Mouse (Mus musculus): ENCODE measurements at regions not wholly inside any gene's neighbourhood (a gene's known extent, or its start where the extent isn't known, plus 50 kb on each side); places are given as distances from the start of the nearest gene placed in this dataset.
A peak's percentile ranks its signal among the peaks of the same experiment; 100 is the strongest.

GRCm38 (mm10) chr10:96333224-96333623 lies 196.8 kb downstream of the Gm5426 start:
- WGBS = 71% methylated on average over 6 of the region's 6 CpGs
- Histone ChIP-seq H3K4me1 (peaks cover 17% of the 10 kb centered on the region), H3K9me3 (replicated peaks) (no peaks in the 10 kb centered on the region), H3K27ac (peak overlapping the region; percentile 46), H3K27me3 (no peaks in the 10 kb centered on the region), H3K9ac (no peak overlapping the region), H3K4me2 (no peak overlapping the region), H3K36me3 (no peaks in the 10 kb centered on the region), H3K4me3 (replicated peaks) (no peak overlapping the region)
- no peak for ATAC-seq (replicated peaks; ENCODE audit: low FRiP score)

GRCm38 (mm10) chr10:96336271-96336670 lies 199.9 kb downstream of the Gm5426 start:
- no peak overlapping the region for H3K4me3 ChIP-seq (replicated peaks)
- peaks cover 10% of the 10 kb centered on the region; the same call in 1 of the 2 replicates for H3K4me1 ChIP-seq
- no peaks in the 10 kb centered on the region for H3K27me3 ChIP-seq
- WGBS = 82% methylated on average over 3 of the region's 3 CpGs
- no peak for ATAC-seq (replicated peaks; ENCODE audit: low FRiP score)
- H3K9ac ChIP-seq = no peak overlapping the region
- no peaks in the 10 kb centered on the region for H3K9me3 ChIP-seq (replicated peaks)
- H3K4me2 ChIP-seq = no peak overlapping the region
- no peak overlapping the region for H3K27ac ChIP-seq
- H3K36me3 ChIP-seq = no peaks in the 10 kb centered on the region

- Histone ChIP-seq H3K27ac (no peak overlapping the region), H3K4me2 (no peak overlapping the region), H3K9me3 (replicated peaks) (no peaks in the 10 kb centered on the region), H3K27me3 (no peaks in the 10 kb centered on the region), H3K4me3 (replicated peaks) (no peak overlapping the region), H3K4me1 (peaks cover 10% of the 10 kb centered on the region; the same call in 1 of the 2 replicates), H3K9ac (no peak overlapping the region), H3K36me3 (no peaks in the 10 kb centered on the region)
- WGBS = 73% methylated on average over 9 of the region's 9 CpGs
- ATAC-seq (replicated peaks; ENCODE audit: low FRiP score) = no peak
Measured at GRCm38 (mm10) chr10:96337088-96337666, 200.8 kb downstream of the Gm5426 start.

- Histone ChIP-seq H3K4me1 (peaks cover 5% of the 10 kb centered on the region; the same call in 1 of the 2 replicates), H3K36me3 (no peaks in the 10 kb centered on the region), H3K4me2 (no peak overlapping the region), H3K27ac (no peak overlapping the region), H3K4me3 (replicated peaks) (no peak overlapping the region), H3K27me3 (no peaks in the 10 kb centered on the region), H3K9ac (no peak overlapping the region), H3K9me3 (replicated peaks) (no peaks in the 10 kb centered on the region)
- no peak for ATAC-seq (replicated peaks; ENCODE audit: low FRiP score)
- 56% methylated on average over 7 of the region's 7 CpGs for WGBS
Measured at GRCm38 (mm10) chr10:96337797-96338608, 201.6 kb downstream of the Gm5426 start.

- H3K4me1 ChIP-seq = peaks cover 8% of the 10 kb centered on the region; the same call in 1 of the 2 replicates
- no peaks in the 10 kb centered on the region for H3K27me3 ChIP-seq
- no peak for ATAC-seq (replicated peaks; ENCODE audit: low FRiP score)
- no peak overlapping the region for H3K4me2 ChIP-seq
- H3K36me3 ChIP-seq = no peaks in the 10 kb centered on the region
- 73% methylated on average over 2 of the region's 2 CpGs for WGBS
- no peak overlapping the region for H3K27ac ChIP-seq
- no peak overlapping the region for H3K9ac ChIP-seq
- no peak overlapping the region for H3K4me3 ChIP-seq (replicated peaks)
- no peaks in the 10 kb centered on the region for H3K9me3 ChIP-seq (replicated peaks)
Measured at GRCm38 (mm10) chr10:96338609-96338978, 202.2 kb downstream of the Gm5426 start.

GRCm38 (mm10) chr10:96342476-96342875 lies 206.1 kb downstream of the Gm5426 start:
- WGBS = 42% methylated on average over 3 of the region's 3 CpGs
- 0 out of 2 replicates have a peak, but pooled peaks have one; percentile 33 for ATAC-seq (replicated peaks; ENCODE audit: low FRiP score)

GRCm38 (mm10) chr10:96343666-96344065 lies 207.3 kb downstream of the Gm5426 start:
- peaks cover 3% of the 10 kb centered on the region; the same call in 1 of the 2 replicates for H3K4me1 ChIP-seq
- H3K27me3 ChIP-seq = no peaks in the 10 kb centered on the region
- H3K9me3 ChIP-seq (replicated peaks) = no peaks in the 10 kb centered on the region
- H3K27ac ChIP-seq = no peak overlapping the region
- WGBS = 59% methylated on average over 2 of the region's 2 CpGs
- no peak overlapping the region for H3K4me2 ChIP-seq
- H3K36me3 ChIP-seq = no peaks in the 10 kb centered on the region
- ATAC-seq (replicated peaks; ENCODE audit: low FRiP score) = no peak
- no peak overlapping the region for H3K9ac ChIP-seq
- H3K4me3 ChIP-seq (replicated peaks) = no peak overlapping the region

More at GRCm38 (mm10) chr10:96342476-96342875, 206.1 kb downstream of the Gm5426 start:
- Histone ChIP-seq H3K36me3 (no peaks in the 10 kb centered on the region), H3K4me2 (no peak overlapping the region), H3K4me3 (replicated peaks) (no peak overlapping the region), H3K9me3 (replicated peaks) (no peaks in the 10 kb centered on the region), H3K27me3 (no peaks in the 10 kb centered on the region), H3K9ac (no peak overlapping the region), H3K27ac (no peak overlapping the region), H3K4me1 (peaks cover 8% of the 10 kb centered on the region; the same call in 1 of the 2 replicates)

- no peaks in the 10 kb centered on the region for H3K27me3 ChIP-seq
- no peak overlapping the region for H3K9ac ChIP-seq
- H3K36me3 ChIP-seq = no peaks in the 10 kb centered on the region
- no peaks in the 10 kb centered on the region for H3K9me3 ChIP-seq (replicated peaks)
- no peak overlapping the region for H3K4me3 ChIP-seq (replicated peaks)
- no peak overlapping the region for H3K27ac ChIP-seq
- no peak overlapping the region for H3K4me2 ChIP-seq
- WGBS = 70% methylated on average over 4 of the region's 4 CpGs
- H3K4me1 ChIP-seq = no peaks in the 10 kb centered on the region
- ATAC-seq (replicated peaks; ENCODE audit: low FRiP score) = no peak
Measured at GRCm38 (mm10) chr10:96350692-96351091, 214.3 kb downstream of the Gm5426 start.

GRCm38 (mm10) chr10:96351320-96351719 lies 214.9 kb downstream of the Gm5426 start:
- Histone ChIP-seq H3K4me2 (no peak overlapping the region), H3K4me1 (no peaks in the 10 kb centered on the region), H3K4me3 (replicated peaks) (no peak overlapping the region), H3K27ac (no peak overlapping the region), H3K27me3 (no peaks in the 10 kb centered on the region), H3K9me3 (replicated peaks) (no peaks in the 10 kb centered on the region), H3K9ac (no peak overlapping the region), H3K36me3 (no peaks in the 10 kb centered on the region)
- 76% methylated on average over 7 of the region's 7 CpGs for WGBS
- ATAC-seq (replicated peaks; ENCODE audit: low FRiP score) = no peak

GRCm38 (mm10) chr10:96356980-96357624 lies 220.7 kb downstream of the Gm5426 start:
- Histone ChIP-seq H3K27me3 (no peaks in the 10 kb centered on the region), H3K4me2 (no peak overlapping the region), H3K27ac (no peak overlapping the region), H3K9ac (no peak overlapping the region), H3K36me3 (no peaks in the 10 kb centered on the region), H3K4me1 (no peaks in the 10 kb centered on the region), H3K4me3 (replicated peaks) (no peak overlapping the region), H3K9me3 (replicated peaks) (no peaks in the 10 kb centered on the region)
- ATAC-seq (replicated peaks; ENCODE audit: low FRiP score) = no peak
- 78% methylated on average over 1 of the region's 1 CpGs for WGBS

- no peaks in the 10 kb centered on the region for H3K27me3 ChIP-seq
- no peaks in the 10 kb centered on the region for H3K9me3 ChIP-seq (replicated peaks)
- 73% methylated on average over 5 of the region's 5 CpGs for WGBS
- H3K27ac ChIP-seq = no peak overlapping the region
- ATAC-seq (replicated peaks; ENCODE audit: low FRiP score) = no peak
- no peaks in the 10 kb centered on the region for H3K4me1 ChIP-seq
- H3K36me3 ChIP-seq = no peaks in the 10 kb centered on the region
- no peak overlapping the region for H3K4me3 ChIP-seq (replicated peaks)
- no peak overlapping the region for H3K4me2 ChIP-seq
- no peak overlapping the region for H3K9ac ChIP-seq
Measured at GRCm38 (mm10) chr10:96357632-96358031, 221.2 kb downstream of the Gm5426 start.

GRCm38 (mm10) chr10:96358984-96359383 lies 222.6 kb downstream of the Gm5426 start:
- no peak overlapping the region for H3K4me2 ChIP-seq
- WGBS = 82% methylated on average over 2 of the region's 2 CpGs
- H3K9me3 ChIP-seq (replicated peaks) = no peaks in the 10 kb centered on the region
- no peak overlapping the region for H3K27ac ChIP-seq
- H3K9ac ChIP-seq = no peak overlapping the region
- H3K4me1 ChIP-seq = no peaks in the 10 kb centered on the region
- H3K4me3 ChIP-seq (replicated peaks) = no peak overlapping the region
- no peaks in the 10 kb centered on the region for H3K36me3 ChIP-seq
- H3K27me3 ChIP-seq = no peaks in the 10 kb centered on the region
- no peak for ATAC-seq (replicated peaks; ENCODE audit: low FRiP score)
